Comparison of ENCODE assay signal across 8 mouse cellular contexts in the genomic region with DNA sequence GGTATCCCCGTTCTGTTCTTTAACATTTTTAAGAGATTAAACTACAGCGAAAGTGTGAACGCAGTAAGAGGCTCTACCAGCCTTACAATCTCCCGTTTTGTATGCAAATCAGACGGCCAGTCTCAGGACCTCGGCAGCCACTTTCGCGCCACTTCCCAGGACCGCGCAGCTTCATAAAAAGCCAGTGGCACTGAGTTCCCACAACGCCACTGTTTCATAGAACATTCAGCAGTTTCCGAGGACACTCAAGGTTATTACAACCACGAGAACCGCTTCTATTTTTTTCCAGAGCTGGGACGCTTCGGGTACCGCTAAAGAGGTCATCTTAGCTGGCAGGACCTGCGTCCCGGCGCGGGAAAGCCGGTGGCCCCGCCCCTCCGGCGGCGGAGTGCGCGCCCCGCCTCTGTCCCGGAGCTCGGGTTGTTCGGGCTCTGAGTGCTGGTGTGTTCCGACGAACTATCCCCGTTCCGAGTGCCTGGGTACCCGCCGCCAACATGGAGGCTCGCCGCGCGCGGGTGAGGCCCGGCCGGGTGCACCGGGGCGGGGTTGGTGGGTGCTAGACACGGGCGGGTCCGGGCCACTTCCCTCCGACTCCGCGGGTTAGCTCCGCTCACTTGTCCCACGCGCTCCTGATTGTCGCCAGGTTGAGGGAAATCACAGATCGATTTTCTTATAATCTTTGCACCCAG. TPM values are rescaled to one million over a fixed set of nuclear protein-coding genes. Genes with fewer than 3 reads are reported as not detected.
DNase-seq lines count a peak whose midpoint lies in the region; ATAC-seq lines count a peak whose summit lies in the region.

Cdca7 (plus strand) TSS at position 363 of the 689 bp plus-strand sequence.

- intact Hi-C loops in gastrocnemius, postnatal 36 days (cut with DNase I), result no loop called here
- intact Hi-C loops in left cerebral cortex, postnatal 25 days (cut with DNase I), result loop anchor here (5.0 kb wide), 1 partner anchor 801 kb away; no protein-coding TSS in a partner anchor

- H3K9ac ChIP-seq in intestine, embryonic 15.5 days, result peak within 1 kb of the TSS; percentile 85

- peak within 1 kb of the TSS; percentile 85 for H3K4me3 ChIP-seq in intestine, embryonic 15.5 days (replicated peaks)

- peak within 1 kb of the TSS; percentile 91 for H3K27ac ChIP-seq in intestine, embryonic 15.5 days

- H3K36me3 ChIP-seq in intestine, embryonic 15.5 days, result peaks cover 9% of the 10 kb centered on the region; the same call in 1 of the 2 replicates

- H3K4me1 ChIP-seq in intestine, embryonic 15.5 days (replicated peaks), result peaks cover 18% of the 10 kb centered on the region

- H3K27me3 ChIP-seq in intestine, embryonic 15.5 days (replicated peaks), result no peaks in the 10 kb centered on the region

- under 1% methylated on average over 58 of the region's 58 CpGs for WGBS in intestine, embryonic 15.5 days

- DNase-seq in adrenal gland, adult 18-20 months (ENCODE audit: low spot score in 2 of 2), result peak; percentile 74 to 78
- DNase-seq in embryo, embryonic 11 days, result peak; percentile 92
- DNase-seq in gastrocnemius, postnatal 36 days, result peak; percentile 37 to 68
- peak; percentile 38 to 61 for DNase-seq in left cerebral cortex, postnatal 25 days (ENCODE audit: low spot score in 2 of 2)
- peak; percentile 77 for DNase-seq in mesoderm, embryonic 11.5 days (ENCODE audit: low read depth, low spot score)
- peak; percentile 63 for DNase-seq in right cerebral cortex, postnatal 25 days
- peak; percentile 74 to 75 for DNase-seq in urinary bladder, postnatal 4 days (ENCODE audit: low spot score in 2 of 2)

- peak within 1 kb of the TSS; percentile 68 for H3K4me2 ChIP-seq in intestine, embryonic 15.5 days (replicated peaks)

- no peaks in the 10 kb centered on the region for H3K9me3 ChIP-seq in intestine, embryonic 15.5 days

- ATAC-seq in intestine, embryonic 15.5 days, result peak; percentile 91

RNA-seq across cellular contexts. Expression of gene Cdca7, which starts in this region (rescaled TPM):
- 1 to 10 TPM; 2.0 to 2.8 TPM for total RNA-seq in adrenal gland, adult 18-20 months (2021)
- total RNA-seq in gastrocnemius, postnatal 36 days (2021), result under 1 TPM; 0.52 to 0.84 TPM
- 117 and 125 TPM in 2 replicates for polyA plus RNA-seq in intestine, embryonic 15.5 days (2015; fragmentation: Nextera tagmentation; extraction: Ambion mirVana)
- total RNA-seq in left cerebral cortex, postnatal 25 days (2021), result 1 to 10 TPM; 3.4 to 5.0 TPM

Comparison
In these comparisons a context has a peak if more than half of its experiments do, and no peak if none do; other contexts are left out.
1. Peak in every context shown above with its lines: DNase-seq, ATAC-seq, H3K4me3 ChIP-seq and H3K27ac ChIP-seq.
2. Peak in DNase-seq in gastrocnemius, postnatal 36 days; RNA of the gene not detected or under 1 TPM.